Mouse (Mus musculus): ENCODE data around the gene Mdm4. TPM values are rescaled to one million over a fixed set of nuclear protein-coding genes. Genes with fewer than 3 reads are reported as not detected.

The Mdm4 gene
- polyA plus RNA-seq, 1 experiment from 2014 or later: 33.2 TPM

DNA sequence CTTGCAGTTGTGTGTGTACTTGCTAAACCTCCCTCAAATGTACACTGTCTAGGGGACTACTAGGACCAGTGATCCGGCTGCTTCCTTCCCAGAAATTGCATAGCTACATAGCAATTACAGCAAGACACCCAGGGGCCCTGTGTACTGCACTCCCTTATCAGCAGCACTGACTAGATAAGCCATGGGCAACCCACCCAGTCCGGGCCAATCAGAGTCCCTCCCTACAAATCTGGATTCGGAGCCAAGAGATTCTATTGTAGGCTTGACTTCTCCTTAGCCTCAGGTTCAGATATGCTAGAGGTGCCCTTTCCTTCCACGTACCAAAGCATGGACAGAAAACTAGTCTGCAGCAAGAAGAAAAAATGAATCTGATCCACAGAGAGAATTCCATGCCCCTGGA is 65.7 kb downstream of the Mdm4 start:
- Histone ChIP-seq H3K4me3 (ENCODE audit: low read depth, low read length) (no peak overlapping the region), H3K36me3 (ENCODE audit: control insufficient read depth, insufficient read depth, low read length) (no peaks in the 10 kb centered on the region), H3K4me1 (ENCODE audit: control insufficient read depth, insufficient read depth, low read length) (no peaks in the 10 kb centered on the region), H3K9me3 (ENCODE audit: control insufficient read depth, low read length) (no peaks in the 10 kb centered on the region), H3K27me3 (ENCODE audit: control insufficient read depth, insufficient read depth, low read length) (no peaks in the 10 kb centered on the region), H3K4me2 (ENCODE audit: low read depth, severe bottlenecking) (no peak overlapping the region), H3K9ac (ENCODE audit: low read length) (no peak overlapping the region), H3K27ac (replicated peaks; ENCODE audit: low read depth, low read length) (no peak overlapping the region)
- 83% methylated on average over 4 of the region's 4 CpGs for WGBS
- DNase-seq (ENCODE audit: low spot score) (no peak), ATAC-seq (ENCODE audit: insufficient number of reproducible peaks, low FRiP score, low TSS enrichment, low read depth) (no peak)

DNA sequence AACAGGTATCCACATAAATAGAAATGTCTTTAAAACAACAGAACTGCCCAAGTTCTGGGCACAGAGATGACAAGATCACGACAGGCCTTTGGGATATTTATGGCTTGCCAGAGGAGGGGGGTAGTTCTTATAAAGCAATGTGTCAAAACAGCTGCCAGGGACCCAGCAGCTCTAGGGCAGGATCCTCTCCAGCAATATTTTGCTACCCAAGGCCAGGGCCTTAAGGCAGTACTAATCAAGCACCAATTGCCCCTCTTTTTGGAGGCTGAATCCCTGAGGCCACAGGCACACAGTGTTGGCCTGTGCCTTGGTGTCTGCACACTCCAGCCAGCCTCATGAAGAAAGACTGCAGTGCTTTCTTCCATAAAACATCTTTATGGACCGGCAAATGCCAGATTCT is 66.3 kb downstream of the Mdm4 start:
- H3K9me3 ChIP-seq (ENCODE audit: control insufficient read depth, low read length): no peaks in the 10 kb centered on the region
- no peak overlapping the region for H3K9ac ChIP-seq (ENCODE audit: low read length)
- H3K4me2 ChIP-seq (ENCODE audit: low read depth, severe bottlenecking): no peak overlapping the region
- DNase-seq (ENCODE audit: low spot score) (no peak), ATAC-seq (ENCODE audit: insufficient number of reproducible peaks, low FRiP score, low TSS enrichment, low read depth) (no peak)
- H3K27ac ChIP-seq (replicated peaks; ENCODE audit: low read depth, low read length): no peak overlapping the region
- H3K27me3 ChIP-seq (ENCODE audit: control insufficient read depth, insufficient read depth, low read length): no peaks in the 10 kb centered on the region
- H3K4me3 ChIP-seq (ENCODE audit: low read depth, low read length): no peak overlapping the region
- no peaks in the 10 kb centered on the region for H3K4me1 ChIP-seq (ENCODE audit: control insufficient read depth, insufficient read depth, low read length)
- no peaks in the 10 kb centered on the region for H3K36me3 ChIP-seq (ENCODE audit: control insufficient read depth, insufficient read depth, low read length)
- 74% methylated on average over 2 of the region's 2 CpGs for WGBS

DNA sequence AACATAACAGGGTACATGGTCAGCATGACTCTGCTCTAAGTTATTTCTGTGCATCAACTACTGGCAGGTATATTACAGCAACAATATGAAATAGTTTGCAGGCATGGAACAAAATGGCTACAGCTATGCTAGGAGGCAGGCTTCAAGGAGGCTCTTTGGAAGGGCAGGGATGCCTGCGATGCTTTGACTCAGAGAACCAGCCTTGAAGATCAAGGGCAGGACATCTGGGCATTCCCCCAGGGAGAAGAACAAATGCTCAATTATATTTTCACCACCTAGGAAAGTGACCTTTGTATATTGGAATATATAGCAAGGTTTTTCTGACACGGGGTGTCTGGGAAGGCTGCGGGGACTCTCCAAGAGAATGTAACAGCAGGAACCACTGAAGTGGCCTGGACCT is 68.6 kb downstream of the Mdm4 start:
- H3K9me3 ChIP-seq (ENCODE audit: control insufficient read depth, low read length): no peaks in the 10 kb centered on the region
- no peaks in the 10 kb centered on the region for H3K4me1 ChIP-seq (ENCODE audit: control insufficient read depth, insufficient read depth, low read length)
- ATAC-seq (ENCODE audit: insufficient number of reproducible peaks, low FRiP score, low TSS enrichment, low read depth): no peak
- H3K4me2 ChIP-seq (ENCODE audit: low read depth, severe bottlenecking): no peak overlapping the region
- no peak overlapping the region for H3K9ac ChIP-seq (ENCODE audit: low read length)
- no peak for DNase-seq (ENCODE audit: low spot score)
- H3K4me3 ChIP-seq (ENCODE audit: low read depth, low read length): no peak overlapping the region
- H3K36me3 ChIP-seq (ENCODE audit: control insufficient read depth, insufficient read depth, low read length): no peaks in the 10 kb centered on the region
- H3K27me3 ChIP-seq (ENCODE audit: control insufficient read depth, insufficient read depth, low read length): no peaks in the 10 kb centered on the region
- 91% methylated on average over 3 of the region's 3 CpGs for WGBS
- H3K27ac ChIP-seq (replicated peaks; ENCODE audit: low read depth, low read length): no peak overlapping the region

DNA sequence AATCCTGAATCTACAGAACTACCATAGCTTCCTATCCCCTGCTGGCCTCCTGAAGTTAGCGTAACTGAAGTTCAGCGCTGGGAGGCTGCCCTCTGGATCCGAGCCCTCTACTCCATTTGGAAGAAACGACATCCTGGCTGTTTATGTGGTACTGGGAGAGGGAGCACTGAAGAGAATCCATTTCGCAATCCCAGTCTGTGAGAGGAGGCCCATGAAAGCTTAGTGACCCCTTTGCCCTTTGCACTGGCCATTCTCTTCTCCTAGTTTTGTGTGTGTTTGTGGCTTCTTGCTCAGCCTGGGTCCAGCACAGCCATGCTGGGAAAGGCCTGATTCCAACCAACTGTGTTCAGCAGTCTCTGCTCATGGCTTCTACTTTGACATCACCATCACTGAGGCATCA is 73.6 kb downstream of the Mdm4 start:
- Histone ChIP-seq H3K27me3 (ENCODE audit: control insufficient read depth, insufficient read depth, low read length) (no peaks in the 10 kb centered on the region), H3K9me3 (ENCODE audit: control insufficient read depth, low read length) (no peaks in the 10 kb centered on the region), H3K36me3 (ENCODE audit: control insufficient read depth, insufficient read depth, low read length) (no peaks in the 10 kb centered on the region), H3K27ac (replicated peaks; ENCODE audit: low read depth, low read length) (no peak overlapping the region), H3K4me2 (ENCODE audit: low read depth, severe bottlenecking) (no peak overlapping the region), H3K4me3 (ENCODE audit: low read depth, low read length) (no peak overlapping the region), H3K4me1 (ENCODE audit: control insufficient read depth, insufficient read depth, low read length) (no peaks in the 10 kb centered on the region), H3K9ac (ENCODE audit: low read length) (no peak overlapping the region)
- DNase-seq (ENCODE audit: low spot score) (no peak), ATAC-seq (ENCODE audit: insufficient number of reproducible peaks, low FRiP score, low TSS enrichment, low read depth) (no peak)
- 92% methylated on average over 5 of the region's 5 CpGs for WGBS

DNA sequence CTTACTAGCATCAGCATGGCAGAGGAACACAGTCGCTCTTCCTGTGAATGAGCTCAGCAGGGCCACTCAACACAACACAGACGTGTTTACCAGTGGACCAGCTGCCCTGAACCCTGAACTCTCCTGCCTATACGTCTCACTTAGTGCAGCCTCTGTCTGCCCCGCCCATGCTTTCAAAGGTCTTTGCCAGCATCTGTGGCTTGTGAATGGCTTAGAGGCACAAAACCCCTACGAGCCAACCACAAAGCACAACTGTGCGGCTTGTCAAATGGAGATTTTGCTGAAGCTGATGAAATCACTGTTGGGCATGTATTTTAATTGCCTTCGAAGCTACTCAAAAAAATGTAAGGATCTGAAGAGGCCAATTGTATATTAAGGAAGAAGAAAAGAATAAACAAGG is 82.5 kb downstream of the Mdm4 start:
- no peak overlapping the region for H3K4me2 ChIP-seq (ENCODE audit: low read depth, severe bottlenecking)
- ATAC-seq (ENCODE audit: insufficient number of reproducible peaks, low FRiP score, low TSS enrichment, low read depth) (no peak), DNase-seq (ENCODE audit: low spot score) (no peak)
- no peaks in the 10 kb centered on the region for H3K9me3 ChIP-seq (ENCODE audit: control insufficient read depth, low read length)
- H3K27me3 ChIP-seq (ENCODE audit: control insufficient read depth, insufficient read depth, low read length): peaks cover 4% of the 10 kb centered on the region; the same call in 1 of the 2 replicates
- H3K4me1 ChIP-seq (ENCODE audit: control insufficient read depth, insufficient read depth, low read length): peaks cover 3% of the 10 kb centered on the region; the same call in 1 of the 2 replicates
- H3K4me3 ChIP-seq (ENCODE audit: low read depth, low read length): no peak overlapping the region
- WGBS: 56% methylated on average over 7 of the region's 7 CpGs
- no peaks in the 10 kb centered on the region for H3K36me3 ChIP-seq (ENCODE audit: control insufficient read depth, insufficient read depth, low read length)
- H3K27ac ChIP-seq (replicated peaks; ENCODE audit: low read depth, low read length): no peak overlapping the region
- no peak overlapping the region for H3K9ac ChIP-seq (ENCODE audit: low read length)

DNA sequence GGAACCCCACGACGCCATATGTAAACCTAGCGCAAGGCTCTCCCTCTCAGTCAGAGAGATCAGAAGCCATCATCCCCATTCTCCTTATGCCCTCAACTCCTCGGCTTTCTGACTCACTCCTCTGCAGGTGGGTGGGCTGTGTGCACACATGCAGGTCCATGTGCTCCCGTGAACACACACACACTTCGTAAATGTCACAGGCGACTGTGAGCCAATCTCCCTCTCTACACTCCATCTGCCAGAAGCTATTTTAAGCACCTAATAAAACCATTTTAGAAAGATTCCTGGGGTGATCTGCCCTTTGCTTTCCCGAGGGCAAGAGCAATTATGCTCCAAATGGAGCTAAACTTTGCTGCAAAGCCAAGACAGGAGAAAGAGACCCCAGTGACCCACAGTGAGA is 84.5 kb downstream of the Mdm4 start:
- H3K4me3 ChIP-seq (ENCODE audit: low read depth, low read length): no peak overlapping the region
- no peak overlapping the region for H3K27ac ChIP-seq (replicated peaks; ENCODE audit: low read depth, low read length)
- no peak overlapping the region for H3K9ac ChIP-seq (ENCODE audit: low read length)
- DNase-seq (ENCODE audit: low spot score) (peak; percentile 66), ATAC-seq (ENCODE audit: insufficient number of reproducible peaks, low FRiP score, low TSS enrichment, low read depth) (no peak)
- H3K4me2 ChIP-seq (ENCODE audit: low read depth, severe bottlenecking): no peak overlapping the region
- peaks cover 4% of the 10 kb centered on the region; the same call in 1 of the 2 replicates for H3K27me3 ChIP-seq (ENCODE audit: control insufficient read depth, insufficient read depth, low read length)
- no peaks in the 10 kb centered on the region for H3K9me3 ChIP-seq (ENCODE audit: control insufficient read depth, low read length)
- WGBS: 20% methylated on average over 8 of the region's 8 CpGs
- no peaks in the 10 kb centered on the region for H3K36me3 ChIP-seq (ENCODE audit: control insufficient read depth, insufficient read depth, low read length)
- H3K4me1 ChIP-seq (ENCODE audit: control insufficient read depth, insufficient read depth, low read length): peaks cover 3% of the 10 kb centered on the region; the same call in 1 of the 2 replicates

DNA sequence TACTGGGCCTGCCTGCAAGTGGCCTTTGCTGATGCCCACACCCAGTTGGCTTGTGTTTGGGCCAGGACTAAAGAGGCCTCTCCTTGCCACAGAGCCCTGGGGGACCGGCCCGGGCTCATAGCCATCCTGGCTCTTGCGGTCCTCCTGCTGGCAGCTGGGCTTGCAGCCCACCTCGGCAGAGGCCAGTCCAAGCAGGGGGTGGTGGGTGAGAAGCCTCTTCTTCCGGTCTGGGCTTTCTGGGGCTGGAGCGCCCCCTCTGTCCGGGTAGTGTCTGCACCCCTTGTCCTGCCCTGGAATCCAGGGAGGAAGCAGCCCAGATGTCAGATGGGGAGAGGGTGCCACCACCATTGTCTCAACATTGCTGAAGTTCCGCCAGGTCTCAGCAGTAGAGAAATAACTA is 91.4 kb downstream of the Mdm4 start:
- Histone ChIP-seq H3K36me3 (ENCODE audit: control insufficient read depth, insufficient read depth, low read length) (no peaks in the 10 kb centered on the region), H3K27ac (replicated peaks; ENCODE audit: low read depth, low read length) (no peak overlapping the region), H3K9me3 (ENCODE audit: control insufficient read depth, low read length) (no peaks in the 10 kb centered on the region), H3K4me1 (ENCODE audit: control insufficient read depth, insufficient read depth, low read length) (no peaks in the 10 kb centered on the region), H3K4me3 (ENCODE audit: low read depth, low read length) (no peak overlapping the region), H3K4me2 (ENCODE audit: low read depth, severe bottlenecking) (no peak overlapping the region), H3K9ac (ENCODE audit: low read length) (no peak overlapping the region), H3K27me3 (ENCODE audit: control insufficient read depth, insufficient read depth, low read length) (no peaks in the 10 kb centered on the region)
- WGBS: 82% methylated on average over 8 of the region's 8 CpGs
- DNase-seq (ENCODE audit: low spot score) (no peak), ATAC-seq (ENCODE audit: insufficient number of reproducible peaks, low FRiP score, low TSS enrichment, low read depth) (no peak)

DNA sequence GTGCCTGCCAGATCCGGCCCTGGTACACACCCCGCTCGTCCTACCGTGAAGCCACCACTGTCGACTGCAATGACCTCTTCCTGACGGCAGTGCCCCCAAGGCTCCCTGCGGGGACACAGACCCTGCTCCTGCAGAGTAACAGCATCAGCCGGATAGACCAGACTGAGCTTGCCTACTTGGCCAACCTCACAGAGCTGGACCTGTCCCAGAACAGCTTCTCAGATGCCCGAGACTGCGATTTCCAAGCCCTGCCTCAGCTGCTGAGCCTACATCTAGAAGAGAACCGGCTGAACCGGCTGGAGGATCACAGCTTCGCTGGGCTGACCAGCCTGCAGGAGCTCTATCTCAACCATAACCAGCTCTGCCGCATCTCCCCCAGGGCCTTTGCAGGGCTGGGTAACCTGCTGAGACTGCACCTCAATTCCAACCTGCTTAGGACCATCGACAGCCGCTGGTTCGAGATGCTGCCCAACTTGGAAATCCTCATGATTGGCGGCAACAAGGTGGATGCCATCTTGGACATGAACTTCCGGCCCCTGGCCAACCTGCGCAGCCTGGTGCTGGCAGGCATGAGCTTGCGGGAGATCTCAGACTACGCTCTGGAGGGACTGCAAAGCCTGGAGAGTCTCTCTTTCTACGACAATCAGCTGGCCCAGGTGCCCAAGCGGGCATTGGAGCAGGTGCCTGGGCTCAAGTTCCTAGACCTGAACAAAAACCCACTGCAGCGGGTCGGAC is 92.9 kb downstream of the Mdm4 start:
- Histone ChIP-seq H3K4me3 (ENCODE audit: low read depth, low read length) (no peak overlapping the region), H3K9ac (ENCODE audit: low read length) (no peak overlapping the region), H3K4me2 (ENCODE audit: low read depth, severe bottlenecking) (no peak overlapping the region), H3K27me3 (ENCODE audit: control insufficient read depth, insufficient read depth, low read length) (no peaks in the 10 kb centered on the region), H3K36me3 (ENCODE audit: control insufficient read depth, insufficient read depth, low read length) (no peaks in the 10 kb centered on the region), H3K9me3 (ENCODE audit: control insufficient read depth, low read length) (no peaks in the 10 kb centered on the region), H3K27ac (replicated peaks; ENCODE audit: low read depth, low read length) (no peak overlapping the region), H3K4me1 (ENCODE audit: control insufficient read depth, insufficient read depth, low read length) (no peaks in the 10 kb centered on the region)
- no peak for ATAC-seq (ENCODE audit: insufficient number of reproducible peaks, low FRiP score, low TSS enrichment, low read depth)
- DNase-seq (ENCODE audit: low spot score): no peak
- 89% methylated on average over 26 of the region's 26 CpGs for WGBS

- ATAC-seq (ENCODE audit: insufficient number of reproducible peaks, low FRiP score, low TSS enrichment, low read depth): no peak; the same call in 1 of the 2 replicates
- H3K27ac ChIP-seq (replicated peaks; ENCODE audit: low read depth, low read length): no peak overlapping the region
- no peaks in the 10 kb centered on the region for H3K9me3 ChIP-seq (ENCODE audit: control insufficient read depth, low read length)
- H3K4me2 ChIP-seq (ENCODE audit: low read depth, severe bottlenecking): no peak overlapping the region
- no peak overlapping the region for H3K4me3 ChIP-seq (ENCODE audit: low read depth, low read length)
- H3K36me3 ChIP-seq (ENCODE audit: control insufficient read depth, insufficient read depth, low read length): no peaks in the 10 kb centered on the region
- H3K4me1 ChIP-seq (ENCODE audit: control insufficient read depth, insufficient read depth, low read length): no peaks in the 10 kb centered on the region
- WGBS: 18% methylated on average over 5 of the region's 7 CpGs
- no peak overlapping the region for H3K9ac ChIP-seq (ENCODE audit: low read length)
- no peaks in the 10 kb centered on the region for H3K27me3 ChIP-seq (ENCODE audit: control insufficient read depth, insufficient read depth, low read length)
- peak; percentile 75 for DNase-seq (ENCODE audit: low spot score)
Observed at GRCm38 (mm10) chr1:132934856-132935255, 95.5 kb downstream of the Mdm4 start.
